Mouse (Mus musculus) CD4-positive, CD25-positive, alpha-beta regulatory T cell, adult 2 months (primary cell): ENCODE results near the gene Gm48551.

ENCODE experiments used
- DNase-seq: peaks from one replicate; pipeline ENCODE4 v3.0.0-alpha.2; 2012; ENCODE audit warnings: low read depth, low spot score

Gene Gm48551

DNA sequence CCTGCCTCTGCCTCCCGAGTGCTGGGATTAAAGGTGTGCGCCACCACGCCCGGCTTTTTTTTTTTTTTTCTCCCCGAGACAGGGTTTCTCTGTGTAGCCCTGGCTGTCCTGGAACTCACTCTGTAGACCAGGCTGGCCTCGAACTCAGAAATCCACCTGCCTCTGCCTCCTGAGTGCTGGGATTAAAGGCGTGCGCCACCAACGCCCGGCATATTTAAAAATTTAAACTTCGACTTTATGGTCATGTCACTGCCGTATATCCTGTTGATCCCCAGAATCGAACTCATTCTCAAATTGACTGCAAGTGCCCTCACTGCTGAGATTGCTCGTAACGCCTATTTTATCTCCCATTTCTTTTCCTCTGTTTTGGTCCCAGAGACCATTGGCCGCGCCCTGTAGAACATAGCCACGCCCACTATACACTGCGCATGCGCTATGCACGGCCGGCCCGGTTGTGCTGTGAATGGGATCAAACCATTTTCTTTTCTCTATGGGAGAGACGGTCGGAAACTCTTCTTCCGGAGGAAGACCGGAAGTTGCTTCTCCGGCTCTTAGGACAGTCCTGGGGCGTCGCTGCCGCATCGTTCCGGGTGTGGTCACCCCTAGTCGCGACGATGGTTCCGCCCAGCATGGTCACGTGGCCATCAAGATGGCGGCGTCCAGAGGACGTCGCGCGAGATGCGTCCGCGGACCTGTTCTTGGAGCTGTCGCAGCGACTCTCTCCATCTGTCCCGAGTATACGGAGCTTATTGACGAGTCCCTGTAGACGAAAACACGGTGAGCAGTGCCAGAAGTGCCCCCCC, at the start of gene Gm48551, which contains the start of gene Dohh:
Gm48551 (plus strand) TSS at position 665 of the 803 bp plus-strand sequence.
Dohh (plus strand) TSS at position 627 of the 803 bp plus-strand sequence.
- peak; percentile 99 for DNase-seq

DNA sequence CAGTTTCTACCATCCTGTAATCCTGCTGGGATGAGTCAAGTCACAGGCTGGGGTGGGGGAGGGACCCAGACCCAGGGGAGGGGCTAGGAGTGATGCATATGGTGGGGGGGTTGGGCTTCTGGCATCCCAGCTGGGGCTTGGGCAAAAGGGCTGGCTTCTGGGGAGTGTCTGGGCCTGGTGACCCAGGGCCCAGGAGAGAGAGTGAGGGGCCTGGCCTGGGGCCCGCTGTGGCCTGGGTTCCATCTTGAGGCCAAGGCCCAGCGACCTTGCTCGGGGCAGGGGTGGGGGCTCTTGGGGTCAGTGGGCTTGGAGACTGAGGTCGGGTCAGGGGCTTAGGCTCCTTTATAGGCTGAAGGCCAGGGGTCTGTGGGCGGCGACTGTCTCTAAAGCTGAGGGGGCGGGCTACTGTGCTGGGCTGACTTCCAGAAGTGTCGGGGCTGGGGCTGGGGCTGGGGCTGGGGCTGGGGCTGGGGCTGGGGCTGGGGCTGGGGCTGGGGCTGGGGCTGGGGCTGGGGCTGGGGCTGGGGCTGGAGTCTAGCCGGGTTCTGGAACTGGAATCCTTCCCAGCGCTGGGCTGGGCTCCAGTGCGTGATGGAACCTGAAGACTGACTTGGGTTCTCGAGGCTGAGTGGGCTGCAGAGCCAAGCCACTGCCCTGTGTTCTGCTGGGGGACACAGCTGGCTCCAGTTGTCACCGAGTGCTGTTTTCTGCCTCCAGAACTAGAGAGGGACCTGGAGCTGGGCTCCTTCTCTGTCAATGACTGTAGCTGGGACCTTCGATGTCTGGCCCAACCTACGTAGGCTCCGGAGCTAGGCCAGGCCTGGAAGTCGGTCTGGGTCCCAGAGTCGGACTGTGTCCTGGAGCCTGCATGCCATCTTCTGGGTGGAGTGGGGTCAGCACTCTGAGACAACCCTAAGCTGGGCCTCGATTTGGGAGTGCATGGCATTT, 48.6 kb upstream of the Gm48551 start:
- DNase-seq: no peak

DNA sequence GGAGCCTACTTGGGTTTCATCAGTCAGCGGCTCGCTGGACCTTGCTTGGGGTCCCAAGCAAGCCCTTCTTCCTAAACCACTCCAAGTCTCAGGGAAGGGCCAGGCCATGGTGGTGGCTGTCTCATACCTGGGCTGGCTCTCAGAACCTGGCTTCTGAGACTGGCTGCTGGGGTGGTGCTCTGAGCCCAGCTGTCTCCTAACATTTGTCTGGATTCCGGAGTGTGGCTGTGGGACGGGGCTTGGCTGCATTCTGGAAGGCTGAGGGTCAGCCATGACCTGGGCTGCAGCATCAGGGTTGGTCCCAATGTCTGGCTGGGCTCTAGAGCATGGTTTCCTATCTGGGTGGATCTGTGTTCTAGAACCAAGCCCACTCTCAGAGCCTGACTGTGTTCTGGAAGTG, 47.7 kb upstream of the Gm48551 start:
- DNase-seq: no peak

DNA sequence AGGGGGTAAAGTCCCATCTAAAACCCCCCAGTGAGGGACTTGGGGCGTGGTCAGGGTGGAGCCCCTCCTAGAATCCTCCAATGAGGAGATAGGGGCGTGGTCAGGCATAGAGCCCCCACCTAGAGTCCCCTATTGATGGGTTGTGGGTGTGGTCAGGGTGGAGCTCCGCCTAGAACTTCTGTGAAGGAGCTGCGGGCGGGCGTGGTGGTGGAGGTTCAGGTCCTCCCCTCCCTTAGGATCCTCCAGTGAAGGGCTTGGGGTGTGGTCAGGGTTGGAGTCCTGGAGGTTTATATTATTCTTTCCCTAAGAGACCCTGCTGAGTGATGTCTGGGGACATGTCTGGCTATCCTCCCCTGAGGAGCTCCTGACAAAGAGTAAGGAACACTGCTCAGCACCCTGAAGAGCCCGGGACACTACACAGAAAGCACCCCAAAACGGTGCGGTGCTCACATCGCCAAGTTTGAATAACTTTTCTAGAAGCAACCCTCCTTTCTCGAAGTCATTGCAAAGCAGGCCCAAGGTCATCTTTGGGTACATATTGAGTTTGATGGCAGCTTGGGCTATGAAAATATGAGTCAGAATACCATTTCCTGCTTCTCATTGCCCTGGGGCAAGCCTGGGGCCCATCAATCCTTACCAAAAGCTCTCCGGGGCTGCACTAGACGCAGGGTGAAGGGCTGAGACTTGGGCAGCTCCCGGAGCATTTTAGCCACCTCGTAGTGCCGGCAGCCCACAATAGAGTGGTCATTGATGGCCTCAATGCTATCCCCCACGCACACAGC, 43.5 kb upstream of the Gm48551 start:
- DNase-seq: no peak

DNA sequence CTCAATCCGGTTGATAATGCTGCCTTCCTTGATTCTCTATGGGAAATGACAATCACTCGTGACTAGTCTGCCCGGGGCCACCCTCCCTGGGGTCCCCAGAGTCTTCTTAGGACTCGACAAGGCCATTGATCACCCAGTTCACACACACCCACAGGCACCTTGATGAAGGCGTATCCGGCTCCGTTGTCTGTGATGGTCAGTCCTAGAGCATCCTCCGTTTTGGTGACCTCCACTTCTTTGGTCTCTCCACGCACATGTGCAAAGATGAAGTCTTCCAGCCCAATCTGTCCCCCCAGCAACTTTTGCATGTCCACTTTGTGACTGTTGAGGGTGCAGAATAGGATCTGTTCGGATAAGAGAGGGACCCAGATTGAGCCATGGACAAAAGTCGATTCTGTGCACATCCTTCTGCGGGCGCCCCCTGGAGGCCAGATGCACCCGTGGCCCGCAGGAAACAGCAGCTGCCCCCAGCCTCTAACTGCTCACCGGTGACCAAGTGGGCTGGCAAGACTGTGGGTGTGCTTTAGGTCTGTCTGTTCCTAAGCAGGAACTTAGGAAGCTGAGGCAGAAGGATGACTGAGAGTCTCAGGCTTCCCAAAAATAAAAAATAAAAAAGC, 42.8 kb upstream of the Gm48551 start:
- DNase-seq: peak; percentile 87

DNA sequence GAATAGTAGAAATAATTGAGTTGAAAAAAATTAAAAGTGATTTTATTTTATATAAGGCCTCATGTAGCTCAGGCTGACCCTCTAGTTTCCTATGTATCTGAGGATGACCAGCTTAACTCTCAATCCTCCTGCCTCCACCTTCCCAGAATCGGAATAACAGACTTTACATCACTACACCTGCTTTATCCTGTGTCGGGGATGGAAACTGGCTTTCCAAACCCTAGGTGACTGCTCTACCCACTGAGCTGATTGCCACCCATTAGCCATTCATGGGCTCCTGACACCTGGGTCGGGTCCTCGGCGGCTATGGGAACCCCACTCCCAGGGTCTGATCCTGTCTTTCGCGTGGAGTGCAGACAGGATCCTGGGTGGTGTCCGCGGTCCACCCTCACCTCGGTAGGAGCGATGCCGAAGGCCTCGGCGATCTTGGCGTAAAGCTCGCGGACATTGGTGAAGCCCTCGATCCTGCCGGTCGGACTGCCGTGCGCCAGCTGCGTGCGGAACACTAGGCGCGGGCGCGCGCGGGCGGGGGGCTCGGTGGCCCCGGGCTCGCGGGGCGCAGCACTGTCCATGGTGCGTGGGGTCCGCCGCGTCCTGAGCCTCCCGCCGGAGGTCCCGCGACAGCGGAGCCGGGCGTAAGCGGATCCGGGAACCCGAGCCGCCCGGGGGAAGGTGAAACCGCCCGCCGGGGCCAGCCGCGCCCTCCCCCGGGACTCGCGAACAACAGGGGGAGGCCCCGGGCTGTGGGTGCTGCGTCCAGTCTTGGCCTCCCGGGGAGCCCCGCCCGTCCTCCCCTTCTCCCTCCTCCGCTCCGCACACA, 41.4 kb upstream of the Gm48551 start, which contains the start of gene Gipc3:
Gipc3 (minus strand) TSS at position 581 of the 820 bp plus-strand sequence.
- DNase-seq: peak; percentile 36

DNA sequence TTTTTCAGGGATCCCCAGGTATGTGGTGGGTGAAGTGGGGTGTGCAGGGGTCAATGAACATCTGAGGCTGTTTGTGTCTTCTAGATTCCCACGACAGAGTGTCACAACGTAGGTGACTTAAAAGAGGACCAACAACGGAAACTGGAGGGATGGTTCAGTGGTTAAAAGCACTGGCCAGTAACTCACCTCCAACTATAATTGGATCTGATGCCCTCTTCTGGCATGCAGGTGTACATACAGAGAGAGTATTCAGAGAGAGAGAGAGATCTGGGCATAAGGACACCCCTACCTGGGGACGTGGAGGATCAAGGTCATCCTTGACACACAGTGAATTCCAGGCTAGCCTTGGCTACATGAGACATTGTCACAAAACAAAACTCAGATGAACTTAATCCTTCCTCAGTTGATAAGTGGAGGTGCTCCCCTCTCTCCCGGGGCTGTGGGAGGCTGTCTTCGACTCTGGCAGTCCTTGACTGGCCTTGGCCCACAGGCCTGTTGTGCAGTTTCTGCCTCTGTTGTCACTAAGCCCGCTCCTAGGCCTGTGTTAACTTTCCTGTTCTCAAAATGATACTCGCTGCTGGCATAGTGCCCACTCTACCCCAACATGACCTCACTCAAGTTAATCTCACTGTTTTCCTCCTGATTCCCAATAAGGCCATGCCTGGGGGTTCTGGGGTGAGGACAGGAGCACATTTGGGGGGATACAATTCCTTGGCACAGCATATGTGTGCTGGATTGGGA, 39.7 kb upstream of the Gm48551 start:
- peak; percentile 64 for DNase-seq

DNA sequence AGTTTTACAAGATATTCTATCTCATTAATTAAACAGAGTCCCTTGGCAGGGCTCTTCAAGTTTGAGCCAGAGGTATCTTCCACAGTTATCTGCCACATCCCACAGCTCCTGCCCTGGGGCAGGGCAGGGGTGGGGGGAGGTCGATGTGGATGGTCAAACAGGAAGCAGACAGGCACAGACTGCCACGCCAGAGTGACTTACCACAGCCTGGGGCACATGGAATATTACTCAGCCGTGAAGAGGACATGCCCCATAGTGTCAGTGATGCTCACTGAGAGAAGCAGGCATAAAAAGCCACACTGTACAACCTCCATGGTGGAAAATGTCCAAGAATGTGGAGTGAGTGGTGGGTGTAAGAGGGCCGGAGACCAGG, 39.1 kb upstream of the Gm48551 start:
- DNase-seq: no peak

DNA sequence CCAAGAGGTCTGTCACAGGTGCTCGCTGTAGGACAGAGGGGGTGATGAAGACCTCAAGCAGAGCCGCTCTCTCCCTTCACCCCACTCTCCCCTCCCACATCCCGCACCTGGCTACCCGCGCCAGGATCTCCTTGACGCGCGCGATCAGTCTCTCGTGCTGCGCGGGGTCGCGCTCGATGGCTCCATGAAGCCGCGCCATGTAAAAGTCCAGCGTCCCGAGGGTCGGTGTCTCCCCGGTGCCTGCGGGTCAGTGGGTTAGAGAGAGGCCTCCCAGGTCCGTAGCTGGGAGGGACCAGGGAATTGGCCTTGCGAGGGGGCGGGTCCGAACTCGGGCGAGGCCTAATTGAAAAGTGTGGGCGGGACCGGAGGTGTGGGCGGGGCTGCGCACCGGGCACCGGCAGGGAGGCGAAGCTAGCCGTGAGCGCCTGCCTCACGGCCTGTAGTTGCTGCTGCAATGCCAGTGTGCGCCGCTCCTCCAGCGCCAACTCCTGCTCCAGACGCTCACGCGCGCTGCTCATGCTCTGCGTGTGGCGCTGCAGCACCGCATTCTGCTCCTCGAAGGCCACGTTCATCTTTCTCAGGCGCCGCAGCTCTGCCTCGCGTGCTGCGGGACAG, 37.7 kb upstream of the Gm48551 start:
- DNase-seq: peak; percentile 56

DNA sequence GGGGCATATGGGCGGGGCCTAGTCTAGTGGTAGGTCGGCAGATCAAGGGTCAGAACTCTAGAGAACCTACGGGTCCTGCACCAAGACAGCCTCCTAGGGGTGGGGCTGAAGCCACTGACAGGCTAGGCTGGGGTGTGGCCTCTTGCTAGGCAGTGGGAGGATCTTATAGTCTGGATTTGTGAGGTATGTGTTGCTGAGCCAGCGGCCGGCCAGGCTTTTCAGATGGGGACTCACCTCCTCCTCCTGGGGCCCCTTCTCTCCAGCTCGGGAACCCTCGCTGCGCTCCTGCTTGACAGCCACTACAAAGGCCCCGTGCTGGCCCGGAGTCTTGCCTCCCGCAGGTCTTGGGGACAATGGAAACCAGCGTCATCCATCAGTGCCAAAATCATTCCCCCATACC, 35.1 kb upstream of the Gm48551 start:
- peak; percentile 53 for DNase-seq

DNA sequence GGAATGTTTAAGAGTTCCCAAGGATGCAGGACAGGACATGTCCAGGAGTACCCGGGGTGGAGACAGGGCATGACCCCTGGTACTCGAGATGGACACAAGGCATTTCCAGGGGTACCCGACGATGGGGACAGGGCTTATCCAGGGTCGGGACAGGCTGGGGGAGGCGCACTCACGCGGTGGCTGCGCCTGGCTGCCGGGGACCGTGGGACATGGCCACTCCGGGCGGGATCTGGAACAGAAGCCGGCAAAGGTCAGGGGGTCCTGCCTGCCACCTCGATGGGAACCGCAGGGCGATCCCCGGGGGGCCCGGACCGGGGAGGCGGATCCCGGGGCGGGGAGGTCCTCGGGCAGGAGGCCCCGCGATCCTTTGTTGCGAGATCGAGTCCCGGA, 34.3 kb upstream of the Gm48551 start:
- DNase-seq: no peak

DNA sequence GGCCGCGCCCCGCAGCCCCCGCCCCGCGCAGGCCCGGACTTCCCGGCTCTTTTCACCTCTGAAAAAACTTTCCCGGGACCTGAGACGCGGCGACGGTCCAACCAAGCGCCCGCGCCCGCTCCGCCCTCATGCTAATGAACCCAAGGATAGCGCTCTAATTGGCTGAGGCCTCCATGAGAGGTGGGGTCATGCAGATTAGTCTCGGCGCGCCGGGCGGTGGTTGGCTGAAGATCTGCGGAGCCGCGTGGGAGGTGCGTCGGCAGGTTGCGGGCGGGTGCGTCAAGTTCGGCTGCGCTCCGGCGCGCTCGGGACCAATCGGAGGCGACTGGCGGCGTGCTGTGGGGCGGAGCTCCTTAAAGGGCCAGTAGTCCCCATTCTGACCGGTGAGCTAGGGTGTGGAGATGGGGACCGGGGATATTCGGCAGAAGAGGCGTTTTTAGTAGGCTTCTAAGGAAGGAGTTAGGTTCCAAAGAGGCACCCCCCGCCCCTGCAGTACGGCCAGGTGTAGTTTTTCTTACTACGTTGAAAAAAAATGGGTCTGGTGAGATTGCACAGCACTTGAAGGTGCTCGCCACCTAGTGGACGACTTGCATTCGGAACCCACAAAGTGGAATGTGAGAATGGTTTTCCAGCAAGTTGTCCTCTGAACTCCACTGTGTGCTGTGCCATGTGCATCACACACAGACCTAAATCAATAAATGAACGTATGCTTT, 33.8 kb upstream of the Gm48551 start, which contains the start of gene Hmg20b:
Hmg20b (minus strand) TSS at position 130 of the 713 bp plus-strand sequence.
- DNase-seq: peak; percentile 100

DNA sequence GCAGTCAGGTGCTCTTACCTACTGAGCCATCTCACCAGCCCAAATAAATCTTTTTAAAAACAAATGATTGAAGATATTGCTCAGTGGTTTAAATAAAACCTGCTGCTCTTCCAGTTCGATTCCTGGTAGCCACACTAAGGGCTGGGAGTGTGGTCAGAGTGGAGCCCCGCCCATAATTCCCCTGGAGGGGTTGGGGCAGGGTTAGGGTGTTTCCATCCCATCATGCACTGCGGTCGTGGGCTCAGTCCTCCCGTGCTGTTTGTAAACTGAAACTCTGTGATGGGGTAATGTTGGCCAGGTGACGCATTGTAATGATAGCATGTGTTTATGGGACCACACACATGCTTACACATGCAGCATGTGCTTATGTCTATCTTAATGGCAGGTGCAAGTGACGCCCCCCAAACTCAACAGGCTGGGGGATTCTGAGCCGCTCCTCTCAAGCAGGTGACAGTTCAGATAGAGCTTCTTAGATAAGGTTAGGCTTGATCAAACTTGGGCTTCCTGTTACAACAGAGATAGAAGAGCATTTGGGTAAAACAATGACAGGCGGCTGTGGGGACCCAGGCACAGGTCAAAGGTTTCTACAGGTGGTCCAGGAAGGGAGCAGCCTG, 32.5 kb upstream of the Gm48551 start:
- peak; percentile 83 for DNase-seq

DNA sequence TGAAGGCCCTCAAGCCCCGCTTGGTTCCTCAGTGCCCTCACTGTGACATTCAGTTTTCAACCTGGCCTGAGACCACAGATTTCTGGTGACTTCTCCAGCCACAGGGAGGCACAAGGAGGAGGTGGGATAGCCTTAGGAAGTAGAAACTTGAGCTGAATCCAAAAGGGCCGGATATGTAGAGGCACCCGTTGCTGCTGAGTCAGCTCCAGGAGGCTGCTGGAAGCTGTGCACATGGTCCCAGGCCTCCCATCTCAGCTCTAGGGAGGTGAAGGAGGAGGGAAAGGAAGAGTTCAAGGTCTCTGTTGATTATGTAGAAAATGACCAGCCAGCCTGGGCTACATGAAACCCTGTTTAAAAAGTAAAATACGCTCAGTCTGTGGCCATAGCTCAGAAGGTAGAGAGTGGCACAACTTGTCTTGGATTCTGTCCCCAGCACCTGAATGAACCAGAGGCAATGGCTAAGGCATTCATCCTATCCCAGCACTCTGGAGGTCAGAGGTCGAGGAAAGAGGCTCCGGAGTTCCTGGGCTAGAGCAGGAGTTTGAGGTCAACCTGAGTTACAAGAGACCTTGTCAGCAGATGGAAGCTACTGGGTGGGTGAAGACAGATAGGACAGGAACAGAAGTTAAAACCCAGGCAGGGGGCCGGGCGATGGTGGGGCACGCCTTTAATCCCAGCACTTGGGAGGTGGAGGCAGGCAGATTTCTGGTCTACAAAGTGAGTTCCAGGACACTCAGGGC, 29.4 kb upstream of the Gm48551 start:
- no peak for DNase-seq

DNA sequence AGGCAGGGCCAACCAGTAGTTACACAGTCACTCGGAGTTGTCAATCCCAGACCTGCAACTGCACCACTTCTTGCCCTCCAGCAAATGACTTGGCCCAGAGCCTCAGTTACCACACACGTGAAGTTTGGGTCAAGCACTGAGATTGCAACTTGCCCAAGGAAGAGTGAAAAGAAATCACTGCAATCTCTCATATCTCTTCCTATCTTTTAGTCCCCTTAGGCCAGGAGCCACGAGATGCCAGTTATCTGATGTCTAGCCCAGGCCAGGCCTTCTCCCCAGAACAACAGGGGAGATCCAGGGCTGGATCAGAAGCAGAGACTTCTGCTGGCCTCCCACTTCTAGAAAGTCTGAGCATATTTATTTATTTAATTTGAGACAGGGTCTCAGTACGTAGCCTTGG, 28.7 kb upstream of the Gm48551 start:
- no peak for DNase-seq

DNA sequence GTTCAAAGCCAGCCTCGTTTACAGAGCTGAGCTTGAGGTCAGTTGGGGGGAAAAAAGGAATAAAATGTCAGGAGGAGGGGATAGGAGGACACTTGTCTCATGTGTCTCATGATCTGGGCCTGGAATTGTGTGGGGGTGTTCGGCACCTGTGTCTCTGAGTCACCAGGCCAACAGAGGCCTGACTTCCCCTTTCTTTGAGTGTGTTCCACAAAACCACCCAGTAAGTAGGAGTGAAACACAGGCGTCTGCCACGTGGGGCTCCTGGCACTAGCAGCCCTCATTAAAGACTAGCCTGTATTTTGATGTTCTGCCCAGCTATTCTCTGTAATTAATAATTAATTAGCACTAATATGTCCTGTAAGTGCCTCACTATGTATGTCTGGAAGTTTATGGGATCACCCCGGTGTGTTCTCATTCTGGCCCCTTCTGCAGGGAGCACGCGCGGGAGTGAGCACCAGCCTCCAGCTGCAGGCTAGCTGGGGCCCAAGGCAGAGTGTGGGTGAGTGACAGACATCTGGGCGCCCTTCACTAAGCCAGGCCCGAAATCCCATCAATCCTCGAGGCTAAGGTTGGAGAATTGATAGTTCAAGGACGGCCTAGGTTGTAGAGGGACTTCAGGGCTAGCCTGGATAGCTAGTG, 27.8 kb upstream of the Gm48551 start:
- no peak for DNase-seq
